ENCODE assay signal across 22 mouse cellular contexts in genomic region chr12:10873716-10874401, GRCm38 (mm10).
DNase-seq lines count a peak whose midpoint lies in the region; ATAC-seq lines count a peak whose summit lies in the region.
"Had no signal": no experiment of that assay in that cellular context is flagged by ENCODE, and none has a peak within 500 bp of the region (broad histone marks: within the 10 kb centered on the region; RNA-seq: fewer than 3 reads in every experiment).

No protein-coding gene starts in this region.

- no peak overlapping the region for H3K4me2 ChIP-seq in forebrain, embryonic 15.5 days (replicated peaks)
- H3K4me2 ChIP-seq: embryonic facial prominence, embryonic 13.5 days; heart, embryonic 11.5 days; heart, embryonic 15.5 days; hindbrain, embryonic 13.5 days; intestine, embryonic 15.5 days had no signal

- 46% methylated on average over 4 of the region's 4 CpGs for WGBS in forebrain, embryonic 15.5 days

- H3K4me3 ChIP-seq in forebrain, embryonic 15.5 days, result no peak overlapping the region
- H3K4me3 ChIP-seq: embryonic facial prominence, embryonic 13.5 days; heart, adult 2 months; heart, embryonic 15.5 days; hindbrain, embryonic 13.5 days; intestine, embryonic 15.5 days had no signal

- no peaks in the 10 kb centered on the region for H3K36me3 ChIP-seq in forebrain, embryonic 15.5 days
- H3K36me3 ChIP-seq: embryonic facial prominence, embryonic 13.5 days; heart, embryonic 15.5 days; hindbrain, embryonic 13.5 days; intestine, embryonic 15.5 days had no signal

- peak; percentile 16; the same call in 1 of the 2 replicates for ATAC-seq in forebrain, embryonic 15.5 days (replicated peaks)
- no peak for ATAC-seq in cerebellum, adult (ENCODE audit: insufficient number of reproducible peaks, low FRiP score, low TSS enrichment)
- ATAC-seq: hindbrain, postnatal 0 days; intestine, embryonic 15.5 days had no signal

- H3K27ac ChIP-seq in forebrain, embryonic 15.5 days (replicated peaks), result peak overlapping the region; percentile 77
- H3K27ac ChIP-seq: embryonic facial prominence, embryonic 13.5 days; heart, adult 2 months; heart, embryonic 15.5 days; hindbrain, embryonic 13.5 days; hindbrain, postnatal 0 days; intestine, embryonic 15.5 days had no signal

- peaks cover 20% of the 10 kb centered on the region for H3K4me1 ChIP-seq in forebrain, embryonic 15.5 days
- H3K4me1 ChIP-seq: embryonic facial prominence, embryonic 13.5 days; heart, embryonic 15.5 days; intestine, embryonic 15.5 days had no signal

- no peaks in the 10 kb centered on the region for H3K9me3 ChIP-seq in forebrain, embryonic 15.5 days
- H3K9me3 ChIP-seq: embryonic facial prominence, embryonic 13.5 days; heart, embryonic 15.5 days; hindbrain, embryonic 13.5 days; intestine, embryonic 15.5 days had no signal

- H3K27me3 ChIP-seq in forebrain, embryonic 15.5 days, result no peaks in the 10 kb centered on the region
- H3K27me3 ChIP-seq: embryonic facial prominence, embryonic 13.5 days; heart, embryonic 15.5 days; intestine, embryonic 15.5 days had no signal

- DNase-seq in frontal cortex, postnatal 36 days (ENCODE audit: low spot score in 2 of 2), result peak; percentile 13 to 15
- no peak for DNase-seq in frontal cortex, postnatal 10 days (ENCODE audit: low spot score in 2 of 2)
- peak; percentile 14 for DNase-seq in right cerebral cortex, adult 18-20 months
- no peak for DNase-seq in right cerebral cortex, postnatal 10 days (ENCODE audit: low spot score in 2 of 2)
- no peak for DNase-seq in thymus, postnatal 25 days
- DNase-seq: adrenal gland, adult 2 months; adrenal gland, postnatal 25 days; cerebellum, adult 11-12 months; cerebellum, adult 9-11 months; cerebellum, postnatal 36 days; gastrocnemius, postnatal 10 days; heart, adult 2 months; heart, postnatal 14 days; kidney, adult 18-20 months had no signal

- no peak overlapping the region for H3K9ac ChIP-seq in forebrain, embryonic 15.5 days (replicated peaks)
- H3K9ac ChIP-seq: embryonic facial prominence, embryonic 13.5 days; heart, embryonic 15.5 days; hindbrain, embryonic 13.5 days; intestine, embryonic 15.5 days had no signal

Comparison
In these comparisons a context has a peak if more than half of its experiments do, and no peak if none do; other contexts are left out.
1. DNase-seq: peak in frontal cortex, postnatal 36 days (2 of 2) and right cerebral cortex, adult 18-20 months (single experiment); none in frontal cortex, postnatal 10 days (0 of 2), right cerebral cortex, postnatal 10 days (0 of 2) and thymus, postnatal 25 days (single experiment).